Mouse (Mus musculus) forebrain, embryonic 14.5 days (tissue): ENCODE measurements around the gene R3hcc1l. TPM values are rescaled to one million over a fixed set of nuclear protein-coding genes. Genes with fewer than 3 reads are reported as not detected.
A peak's percentile ranks its signal among the peaks of the same experiment; 100 is the strongest.

Experiments
- ATAC-seq: fragments of 200-750 bp; cut with Nextera tagmentation; 2 replicates; pipeline ENCODE4 v1.8.0; 2017; ENCODE audit warnings: mild to moderate bottlenecking, moderate library complexity
- DNase-seq: peaks from one replicate; pipeline ENCODE4 v3.0.0-alpha.2; 2015; ENCODE audit warnings: low spot score
- H3K27ac ChIP-seq: fragments of 300-500 bp; sonication (generic); 2 replicates; pipeline ENCODE4 v1.5.1; 2014; ENCODE audit warnings: low read depth, mild to moderate bottlenecking, control low read depth, low read length, moderate library complexity
- H3K27me3 ChIP-seq: fragments of 300-500 bp; sonication (generic); replicated peaks from 2 replicates; pipeline ENCODE4 v1.6.1; 2014; ENCODE audit warnings: low read length, control low read depth, mixed read lengths; ENCODE audit not compliant: control insufficient read depth, insufficient read depth
- H3K36me3 ChIP-seq: fragments of 300-500 bp; sonication (generic); 2 replicates; pipeline ENCODE4 v1.6.1; 2014; ENCODE audit warnings: low read length, control low read depth; ENCODE audit not compliant: control insufficient read depth, insufficient read depth
- H3K4me1 ChIP-seq: fragments of 300-500 bp; sonication (generic); 2 replicates; pipeline ENCODE4 v1.6.1; 2014; ENCODE audit warnings: antibody characterized with exemption, low read length, control low read depth; ENCODE audit not compliant: control insufficient read depth, insufficient read depth
- H3K4me2 ChIP-seq: fragments of 300-500 bp; sonication (generic); 2 replicates; pipeline ENCODE4 v1.6.1; 2014; ENCODE audit warnings: mild to moderate bottlenecking, control low read depth, low read length
- H3K4me3 ChIP-seq: fragments of 300-500 bp; sonication (generic); 2 replicates; pipeline ENCODE4 v1.5.1; 2014; ENCODE audit warnings: low read depth, low read length, control low read depth
- H3K9ac ChIP-seq: fragments of 300-500 bp; sonication (generic); 2 replicates; pipeline ENCODE4 v1.6.1; 2014; ENCODE audit warnings: mild to moderate bottlenecking, low read length, control low read depth, moderate library complexity
- H3K9me3 ChIP-seq: fragments of 300-500 bp; sonication (generic); replicated peaks from 2 replicates; pipeline ENCODE4 v1.6.1; 2016; ENCODE audit warnings: low read length, control low read depth, mixed read lengths; ENCODE audit not compliant: control insufficient read depth
- WGBS: fragments of 180-500 bp; shearing (Covaris S2); extraction: QIAGEN DNeasy Blood & Tissue Kit; methylation state at CpG from one replicate; pipeline ENCODE4 v1.1.7; 2014; 5-methylcytosine and 5-hydroxymethylcytosine counted together
- polyA plus RNA-seq: library from polyadenylated mRNA; unstranded; fragments of >200 nt; fragmentation: Nextera tagmentation; extraction: Ambion mirVana; gene quantifications from 2 replicates; pipeline ENCODE4 v1.2.1, GENCODE M21; 2014

Gene R3hcc1l
- 15.8 and 16.1 TPM in 2 replicates for polyA plus RNA-seq

- DNase-seq (peak; percentile 96), ATAC-seq (peak; percentile 97)
- H3K9me3 ChIP-seq = no peaks in the 10 kb centered on the region
- no peaks in the 10 kb centered on the region for H3K27me3 ChIP-seq
- no peaks in the 10 kb centered on the region for H3K36me3 ChIP-seq
- peak within 1 kb of the TSS; percentile 22 for H3K27ac ChIP-seq
- H3K4me3 ChIP-seq = peak within 1 kb of the TSS; percentile 66
- WGBS = 0% methylated on average over 57 of the region's 59 CpGs
- H3K4me1 ChIP-seq = peaks cover 8% of the 10 kb centered on the region
- peak within 1 kb of the TSS; percentile 58 for H3K4me2 ChIP-seq
- peak within 1 kb of the TSS; percentile 80 for H3K9ac ChIP-seq
Observed at GRCm38 (mm10) chr19:42518620-42519310, at the start of gene R3hcc1l. Gene R3hcc1l, plus strand, starts transcription at chr19:42518759.

GRCm38 (mm10) chr19:42471571-42471970 lies 47.0 kb upstream of the R3hcc1l start:
- Histone ChIP-seq H3K4me3 (no peak overlapping the region), H3K36me3 (no peaks in the 10 kb centered on the region), H3K27ac (no peak overlapping the region), H3K4me1 (no peaks in the 10 kb centered on the region), H3K9ac (no peak overlapping the region), H3K4me2 (no peak overlapping the region), H3K27me3 (no peaks in the 10 kb centered on the region), H3K9me3 (no peaks in the 10 kb centered on the region)
- DNase-seq (no peak), ATAC-seq (no peak)
- 77% methylated on average over 4 of the region's 4 CpGs for WGBS

GRCm38 (mm10) chr19:42472831-42473230 lies 45.7 kb upstream of the R3hcc1l start:
- H3K36me3 ChIP-seq = no peaks in the 10 kb centered on the region
- no peaks in the 10 kb centered on the region for H3K9me3 ChIP-seq
- 28% methylated on average over 11 of the region's 11 CpGs for WGBS
- no peak overlapping the region for H3K27ac ChIP-seq
- H3K4me3 ChIP-seq = no peak overlapping the region
- ATAC-seq = no peak
- no peaks in the 10 kb centered on the region for H3K27me3 ChIP-seq
- no peaks in the 10 kb centered on the region for H3K4me1 ChIP-seq
- DNase-seq = peak; percentile 23
- H3K4me2 ChIP-seq = no peak overlapping the region
- H3K9ac ChIP-seq = no peak overlapping the region

GRCm38 (mm10) chr19:42477769-42478168 lies 40.8 kb upstream of the R3hcc1l start:
- no peaks in the 10 kb centered on the region for H3K9me3 ChIP-seq
- H3K4me3 ChIP-seq = no peak overlapping the region
- H3K36me3 ChIP-seq = no peaks in the 10 kb centered on the region
- ATAC-seq = no peak
- H3K27me3 ChIP-seq = no peaks in the 10 kb centered on the region
- H3K4me2 ChIP-seq = no peak overlapping the region
- no peaks in the 10 kb centered on the region for H3K4me1 ChIP-seq
- no peak overlapping the region for H3K9ac ChIP-seq
- WGBS = 90% methylated on average over 5 of the region's 5 CpGs
- H3K27ac ChIP-seq = no peak overlapping the region
- DNase-seq = no peak

GRCm38 (mm10) chr19:42478303-42478702 lies 40.3 kb upstream of the R3hcc1l start:
- ATAC-seq = no peak
- no peak overlapping the region for H3K4me2 ChIP-seq

GRCm38 (mm10) chr19:42485443-42485842 lies 33.1 kb upstream of the R3hcc1l start:
- Histone ChIP-seq H3K4me3 (no peak overlapping the region), H3K4me2 (no peak overlapping the region), H3K4me1 (no peaks in the 10 kb centered on the region), H3K36me3 (no peaks in the 10 kb centered on the region), H3K27ac (no peak overlapping the region), H3K9ac (no peak overlapping the region), H3K27me3 (no peaks in the 10 kb centered on the region), H3K9me3 (no peaks in the 10 kb centered on the region)
- DNase-seq (peak; percentile 11), ATAC-seq (no peak)
- WGBS = 47% methylated on average over 7 of the region's 7 CpGs

More at GRCm38 (mm10) chr19:42478303-42478702, 40.3 kb upstream of the R3hcc1l start:
- no peak for DNase-seq
- no peaks in the 10 kb centered on the region for H3K4me1 ChIP-seq
- no peak overlapping the region for H3K9ac ChIP-seq
- H3K27me3 ChIP-seq = no peaks in the 10 kb centered on the region
- no peaks in the 10 kb centered on the region for H3K36me3 ChIP-seq
- H3K9me3 ChIP-seq = no peaks in the 10 kb centered on the region
- H3K4me3 ChIP-seq = no peak overlapping the region
- WGBS = 50% methylated on average over 12 of the region's 12 CpGs
- H3K27ac ChIP-seq = no peak overlapping the region

GRCm38 (mm10) chr19:42487261-42487660 lies 31.3 kb upstream of the R3hcc1l start:
- 86% methylated on average over 3 of the region's 3 CpGs for WGBS

GRCm38 (mm10) chr19:42493257-42493917 lies 25.2 kb upstream of the R3hcc1l start:
- Histone ChIP-seq H3K27ac (no peak overlapping the region), H3K4me3 (no peak overlapping the region), H3K9me3 (no peaks in the 10 kb centered on the region), H3K36me3 (no peaks in the 10 kb centered on the region), H3K27me3 (no peaks in the 10 kb centered on the region), H3K4me2 (no peak overlapping the region), H3K4me1 (no peaks in the 10 kb centered on the region; the same call in 1 of the 2 replicates), H3K9ac (no peak overlapping the region)
- no peak for ATAC-seq
- DNase-seq = no peak
- 27% methylated on average over 5 of the region's 5 CpGs for WGBS

More at GRCm38 (mm10) chr19:42487261-42487660, 31.3 kb upstream of the R3hcc1l start:
- no peak overlapping the region for H3K4me3 ChIP-seq
- no peaks in the 10 kb centered on the region for H3K36me3 ChIP-seq
- DNase-seq (no peak), ATAC-seq (no peak)
- H3K27ac ChIP-seq = no peak overlapping the region
- no peaks in the 10 kb centered on the region for H3K9me3 ChIP-seq
- H3K9ac ChIP-seq = no peak overlapping the region
- no peak overlapping the region for H3K4me2 ChIP-seq
- H3K27me3 ChIP-seq = no peaks in the 10 kb centered on the region
- H3K4me1 ChIP-seq = no peaks in the 10 kb centered on the region

GRCm38 (mm10) chr19:42504156-42504555 lies 14.4 kb upstream of the R3hcc1l start:
- 63% methylated on average over 3 of the region's 3 CpGs for WGBS
- Histone ChIP-seq H3K36me3 (no peaks in the 10 kb centered on the region), H3K4me3 (no peak overlapping the region), H3K27ac (no peak overlapping the region), H3K4me2 (no peak overlapping the region), H3K4me1 (no peaks in the 10 kb centered on the region), H3K9me3 (no peaks in the 10 kb centered on the region), H3K27me3 (no peaks in the 10 kb centered on the region), H3K9ac (no peak overlapping the region)
- ATAC-seq (no peak), DNase-seq (no peak)
